Mouse (Mus musculus) adrenal gland, postnatal 10 days (tissue): ENCODE data around the gene B230118H07Rik. TPM values are rescaled to one million over a fixed set of nuclear protein-coding genes. Genes with fewer than 3 reads are reported as not detected.

Experiments used
- DNase-seq: peaks from one replicate; pipeline ENCODE4 v3.0.0; 2021; ENCODE audit warnings: mixed read lengths
- total RNA-seq, 2 experiments: library from RNA; stranded (reverse); gene quantifications; 2 replicates each; pipeline ENCODE4 v1.2.3; 2021

B230118H07Rik gene
- total RNA-seq, 2 experiments from 2014 or later: 37.1 to 46.2 TPM

DNA sequence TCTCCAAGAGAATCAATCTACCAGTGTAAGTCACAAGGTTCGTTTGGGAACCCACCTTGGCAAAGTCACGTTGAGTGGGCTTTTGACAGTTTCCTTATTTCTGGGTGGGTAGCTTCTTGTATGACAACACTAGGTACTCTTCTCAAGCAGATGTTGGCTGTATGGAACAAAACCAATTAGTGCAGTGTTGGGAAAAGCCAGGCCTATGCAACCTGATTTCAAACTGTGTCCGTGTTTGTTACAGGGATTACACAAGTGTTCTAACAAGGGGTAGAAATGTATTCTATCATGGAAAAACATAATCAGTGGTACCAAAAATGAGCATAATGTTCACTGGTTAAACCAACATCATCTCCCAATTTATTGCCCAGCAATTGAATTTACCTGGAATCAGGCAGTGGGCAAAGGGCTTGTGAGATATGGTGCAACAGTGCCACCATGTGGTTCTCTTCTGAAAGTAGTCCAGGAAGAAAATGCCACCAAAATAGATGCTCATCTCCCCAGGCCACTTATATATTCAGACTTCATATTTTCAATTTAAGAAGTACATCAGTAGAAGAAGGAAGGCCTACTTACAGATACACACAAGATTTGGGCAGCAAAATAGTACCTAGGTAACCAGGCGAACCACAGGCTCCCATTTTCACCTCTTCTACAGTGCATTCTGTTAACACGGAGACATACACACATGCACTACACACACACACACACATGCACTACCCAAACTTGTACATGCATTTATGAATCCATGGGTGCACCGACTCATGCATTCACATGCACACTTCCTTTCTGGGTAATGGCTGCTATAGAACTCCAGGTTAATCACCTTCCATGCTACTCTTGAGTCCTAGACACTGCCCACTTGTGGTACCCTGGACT, 123.6 kb downstream of the B230118H07Rik start:
- DNase-seq: peak; percentile 54

- no peak for DNase-seq
Observed at GRCm38 (mm10) chr2:101525091-101525490, 124.2 kb downstream of the B230118H07Rik start.

DNA sequence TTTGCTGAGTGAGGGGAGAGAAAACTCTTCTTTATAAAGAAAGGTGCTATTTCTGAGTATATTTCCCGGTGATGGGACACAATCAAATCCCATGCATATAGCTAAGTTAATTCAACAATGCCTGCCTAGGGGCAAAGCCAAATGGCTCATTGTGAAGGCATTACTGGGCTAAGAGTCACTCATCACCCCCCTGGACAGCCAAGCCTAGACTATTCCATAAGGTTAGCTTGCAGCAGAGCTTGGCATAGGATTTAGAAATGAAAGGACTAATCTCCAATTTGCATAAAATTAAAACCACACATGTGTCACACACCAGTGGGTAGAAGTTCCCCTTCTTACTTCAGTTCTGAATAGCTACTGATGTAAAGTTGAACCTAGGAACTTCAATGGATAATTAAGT, 128.8 kb downstream of the B230118H07Rik start:
- DNase-seq: no peak

GRCm38 (mm10) chr2:101519928-101520327, 129.4 kb downstream of the B230118H07Rik start:
- DNase-seq: no peak

Other genes starting within 250 kb of the B230118H07Rik start
- gene Rag2, start 24.8 kb downstream of the B230118H07Rik start, total RNA-seq: under 1 TPM in 1 of 2 experiments, not detected in 1; 0.09 TPM
- under 1 TPM; 0.42 to 0.60 TPM for gene Rag1, start within 50 bp of the B230118H07Rik start, total RNA-seq
- 10 to 100 TPM; 17.0 to 18.1 TPM for gene Traf6, start 28.9 kb upstream of the B230118H07Rik start, total RNA-seq
- 1 to 10 TPM; 4.9 to 7.2 TPM for gene Prr5l, start 233.5 kb upstream of the B230118H07Rik start, total RNA-seq
- gene Commd9, start 236.7 kb upstream of the B230118H07Rik start, total RNA-seq: 10 to 100 TPM; 33.8 to 36.2 TPM